Mouse (Mus musculus): ENCODE data around the gene Bbof1. TPM values are rescaled to one million over a fixed set of nuclear protein-coding genes. Genes with fewer than 3 reads are reported as not detected.

The Bbof1 gene
- polyA plus RNA-seq, 2 experiments: 1.1 to 1.3 TPM

DNA sequence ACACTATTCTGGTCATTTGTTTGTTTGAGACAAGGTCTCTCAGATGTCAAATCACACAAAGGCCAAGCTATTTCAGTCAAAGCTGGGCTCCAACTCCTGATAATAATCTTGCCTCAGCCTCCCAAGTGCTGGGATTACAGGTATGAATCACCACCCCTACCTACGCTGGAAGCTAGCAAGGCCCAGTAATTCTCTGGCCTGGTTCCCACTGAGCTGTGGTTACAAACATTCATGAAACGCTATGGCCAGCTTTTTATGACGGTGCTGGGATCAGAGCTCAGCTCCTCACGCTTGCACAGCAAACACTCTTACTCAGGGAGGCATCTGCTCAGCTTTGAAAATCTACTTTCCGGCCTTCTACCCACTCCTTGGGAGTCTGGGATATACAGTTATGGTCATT lies 15.0 kb upstream of the Bbof1 start:
- Histone ChIP-seq H3K27me3 (ENCODE audit: control insufficient read depth, insufficient read depth, low read length) (no peaks in the 10 kb centered on the region), H3K4me1 (ENCODE audit: control insufficient read depth, insufficient read depth, low read length) (no peaks in the 10 kb centered on the region), H3K36me3 (ENCODE audit: control insufficient read depth, insufficient read depth, low read length) (no peaks in the 10 kb centered on the region), H3K9ac (ENCODE audit: low read depth, low read length, severe bottlenecking) (no peak overlapping the region), H3K4me2 (replicated peaks; ENCODE audit: low read depth, low read length, severe bottlenecking) (no peak overlapping the region), H3K9me3 (ENCODE audit: control insufficient read depth, low read length) (no peaks in the 10 kb centered on the region), H3K4me3 (replicated peaks; ENCODE audit: low read length) (no peak overlapping the region), H3K27ac (replicated peaks; ENCODE audit: low read depth, low read length) (no peak overlapping the region)
- no peak for TF ChIP-seq POLR2A (IDR thresholded peaks at IDR 0.05; ENCODE audit: borderline replicate concordance, extremely low read depth, insufficient read depth, insufficient read length)
- WGBS: 79% methylated on average over 5 of the region's 5 CpGs
- DNase-seq (ENCODE audit: low spot score) (no peak), ATAC-seq (ENCODE audit: low FRiP score, low read depth) (no peak)

DNA sequence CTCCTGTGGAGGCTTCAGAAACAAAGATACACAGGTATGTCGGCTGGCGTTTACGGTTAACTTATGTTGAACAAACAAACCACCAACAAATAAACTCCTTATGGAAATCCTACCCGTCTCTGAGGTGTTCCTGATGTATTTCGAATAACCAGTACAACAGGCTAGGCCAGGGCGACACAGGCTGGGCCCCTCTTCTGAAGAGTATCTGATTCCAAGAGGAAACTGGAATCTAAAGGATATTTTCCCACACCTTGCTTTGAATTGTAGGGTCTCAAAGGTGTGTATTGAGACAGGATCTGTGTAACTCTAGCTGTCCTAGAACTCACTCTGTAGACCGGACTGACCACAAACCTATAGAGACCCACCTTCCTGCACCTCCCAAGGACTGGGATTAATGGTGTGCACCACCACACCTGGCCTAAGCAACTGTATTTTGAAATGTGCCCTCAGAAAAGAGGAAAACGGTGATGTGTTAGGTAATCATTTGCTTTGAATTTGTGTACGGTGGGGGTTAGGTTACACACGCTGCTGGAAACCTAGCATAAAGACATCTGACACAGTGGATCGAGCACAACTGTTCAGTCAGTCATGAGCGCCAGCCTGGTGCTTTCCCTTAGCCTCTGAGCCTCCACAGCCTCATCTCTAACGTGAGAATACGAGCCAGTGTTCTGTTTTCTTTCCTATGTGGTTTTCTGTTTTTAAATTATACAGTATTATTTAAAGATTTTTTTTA lies 11.8 kb upstream of the Bbof1 start:
- Histone ChIP-seq H3K4me3 (replicated peaks; ENCODE audit: low read length) (no peak overlapping the region), H3K4me2 (replicated peaks; ENCODE audit: low read depth, low read length, severe bottlenecking) (no peak overlapping the region), H3K27ac (replicated peaks; ENCODE audit: low read depth, low read length) (no peak overlapping the region), H3K9me3 (ENCODE audit: control insufficient read depth, low read length) (no peaks in the 10 kb centered on the region), H3K27me3 (ENCODE audit: control insufficient read depth, insufficient read depth, low read length) (no peaks in the 10 kb centered on the region), H3K36me3 (ENCODE audit: control insufficient read depth, insufficient read depth, low read length) (no peaks in the 10 kb centered on the region), H3K4me1 (ENCODE audit: control insufficient read depth, insufficient read depth, low read length) (no peaks in the 10 kb centered on the region), H3K9ac (ENCODE audit: low read depth, low read length, severe bottlenecking) (no peak overlapping the region)
- 84% methylated on average over 14 of the region's 14 CpGs for WGBS
- no peak for TF ChIP-seq POLR2A (IDR thresholded peaks at IDR 0.05; ENCODE audit: borderline replicate concordance, extremely low read depth, insufficient read depth, insufficient read length)
- DNase-seq (ENCODE audit: low spot score): no peak
- ATAC-seq (ENCODE audit: low FRiP score, low read depth): no peak

DNA sequence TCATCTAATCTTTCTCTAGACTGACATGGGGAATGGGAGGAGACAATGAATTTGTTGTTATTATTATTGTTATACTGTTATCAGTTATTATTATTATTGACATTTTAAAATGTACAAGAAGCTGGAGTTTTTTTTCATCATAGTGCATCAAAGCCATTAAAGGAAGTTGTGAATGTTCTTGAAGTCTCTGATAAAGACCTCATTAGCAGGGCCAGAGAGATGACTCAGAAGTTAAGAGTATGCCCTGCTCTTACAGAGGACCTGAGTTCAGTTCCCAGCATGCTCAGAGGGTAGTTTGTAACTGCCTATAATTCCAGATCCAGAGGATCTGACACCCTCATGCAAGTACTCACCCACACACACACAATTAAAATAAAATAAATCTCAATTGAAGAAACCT lies 11.2 kb upstream of the Bbof1 start:
- Histone ChIP-seq H3K4me3 (replicated peaks; ENCODE audit: low read length) (no peak overlapping the region), H3K9me3 (ENCODE audit: control insufficient read depth, low read length) (no peaks in the 10 kb centered on the region), H3K4me2 (replicated peaks; ENCODE audit: low read depth, low read length, severe bottlenecking) (no peak overlapping the region), H3K9ac (ENCODE audit: low read depth, low read length, severe bottlenecking) (no peak overlapping the region), H3K36me3 (ENCODE audit: control insufficient read depth, insufficient read depth, low read length) (no peaks in the 10 kb centered on the region), H3K27me3 (ENCODE audit: control insufficient read depth, insufficient read depth, low read length) (no peaks in the 10 kb centered on the region), H3K4me1 (ENCODE audit: control insufficient read depth, insufficient read depth, low read length) (no peaks in the 10 kb centered on the region), H3K27ac (replicated peaks; ENCODE audit: low read depth, low read length) (no peak overlapping the region)
- ATAC-seq (ENCODE audit: low FRiP score, low read depth) (no peak), DNase-seq (ENCODE audit: low spot score) (no peak)
- TF ChIP-seq POLR2A (IDR thresholded peaks at IDR 0.05; ENCODE audit: borderline replicate concordance, extremely low read depth, insufficient read depth, insufficient read length): no peak

GRCm38 (mm10) chr12:84398629-84399028 lies 10.2 kb upstream of the Bbof1 start:
- DNase-seq (ENCODE audit: low spot score) (no peak), ATAC-seq (ENCODE audit: low FRiP score, low read depth) (no peak)
- no peak for TF ChIP-seq POLR2A (IDR thresholded peaks at IDR 0.05; ENCODE audit: borderline replicate concordance, extremely low read depth, insufficient read depth, insufficient read length)
- no peak overlapping the region for H3K9ac ChIP-seq (ENCODE audit: low read depth, low read length, severe bottlenecking)
- no peaks in the 10 kb centered on the region for H3K27me3 ChIP-seq (ENCODE audit: control insufficient read depth, insufficient read depth, low read length)
- H3K4me1 ChIP-seq (ENCODE audit: control insufficient read depth, insufficient read depth, low read length): no peaks in the 10 kb centered on the region
- H3K36me3 ChIP-seq (ENCODE audit: control insufficient read depth, insufficient read depth, low read length): no peaks in the 10 kb centered on the region
- H3K4me3 ChIP-seq (replicated peaks; ENCODE audit: low read length): no peak overlapping the region
- 77% methylated on average over 5 of the region's 5 CpGs for WGBS
- no peak overlapping the region for H3K4me2 ChIP-seq (replicated peaks; ENCODE audit: low read depth, low read length, severe bottlenecking)
- no peaks in the 10 kb centered on the region for H3K9me3 ChIP-seq (ENCODE audit: control insufficient read depth, low read length)
- no peak overlapping the region for H3K27ac ChIP-seq (replicated peaks; ENCODE audit: low read depth, low read length)

DNA sequence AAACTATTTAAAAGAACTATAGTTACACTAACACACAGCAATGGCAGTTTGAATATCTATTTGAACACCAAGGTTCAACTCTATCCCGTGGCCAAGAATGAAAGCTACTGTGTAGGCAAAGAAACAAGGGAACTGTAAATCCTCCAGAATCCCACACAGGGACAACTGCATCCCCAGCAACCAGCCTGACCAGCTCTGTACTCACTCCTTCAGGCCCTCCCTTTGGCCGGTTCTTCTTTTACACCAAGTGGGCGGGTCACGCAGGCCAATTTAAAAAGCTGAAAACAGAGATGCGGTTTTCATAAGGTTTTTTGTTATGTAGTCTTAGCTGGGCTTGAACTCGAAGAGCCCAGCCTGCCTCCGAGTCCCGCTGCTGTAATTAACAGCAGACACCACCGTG lies 9.7 kb upstream of the Bbof1 start:
- TF ChIP-seq POLR2A (IDR thresholded peaks at IDR 0.05; ENCODE audit: borderline replicate concordance, extremely low read depth, insufficient read depth, insufficient read length): no peak
- 64% methylated on average over 9 of the region's 9 CpGs for WGBS

More for the DNA sequence above, 9.7 kb upstream of the Bbof1 start:
- Histone ChIP-seq H3K4me2 (replicated peaks; ENCODE audit: low read depth, low read length, severe bottlenecking) (no peak overlapping the region), H3K9me3 (ENCODE audit: control insufficient read depth, low read length) (no peaks in the 10 kb centered on the region), H3K27ac (replicated peaks; ENCODE audit: low read depth, low read length) (no peak overlapping the region), H3K9ac (ENCODE audit: low read depth, low read length, severe bottlenecking) (no peak overlapping the region), H3K4me1 (ENCODE audit: control insufficient read depth, insufficient read depth, low read length) (no peaks in the 10 kb centered on the region), H3K4me3 (replicated peaks; ENCODE audit: low read length) (no peak overlapping the region), H3K36me3 (ENCODE audit: control insufficient read depth, insufficient read depth, low read length) (no peaks in the 10 kb centered on the region), H3K27me3 (ENCODE audit: control insufficient read depth, insufficient read depth, low read length) (no peaks in the 10 kb centered on the region)
- ATAC-seq (ENCODE audit: low FRiP score, low read depth) (no peak), DNase-seq (ENCODE audit: low spot score) (no peak)
